Mouse (Mus musculus) heart, postnatal 0 days (tissue): ENCODE measurements around the gene Ppp1r21.

Experiments
- CTCF ChIP-seq: IDR thresholded peaks from 2 replicates; pipeline ENCODE4 v1.5.1; 2016; ENCODE audit warnings: antibody characterized with exemption, control low read depth, low read depth
- EP300 ChIP-seq: IDR thresholded peaks from 2 replicates; pipeline ENCODE4 v1.6.1; 2016; ENCODE audit warnings: antibody characterized with exemption, low read depth

DNA sequence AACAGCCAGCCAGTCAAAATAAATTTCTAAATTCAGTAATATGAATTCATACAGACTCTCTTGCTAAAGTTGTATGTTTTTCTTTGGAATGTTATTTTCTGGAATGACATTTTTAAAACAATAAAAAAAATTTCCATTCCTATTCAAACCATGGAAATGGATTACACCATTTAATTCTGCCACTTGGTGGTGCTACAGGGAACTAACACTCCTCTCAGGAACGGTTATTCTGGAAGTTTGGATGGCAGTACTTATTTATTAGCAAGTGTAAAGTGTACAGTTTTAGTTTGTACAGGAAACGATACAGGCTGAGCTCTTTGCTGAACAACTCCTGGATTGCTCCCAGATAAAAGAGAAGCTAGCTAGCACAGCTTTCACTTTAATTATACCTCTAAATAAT is 2.1 kb upstream of the Ppp1r21 start:
- TF ChIP-seq CTCF (peak; percentile 67), EP300 (no peak)
